Mouse (Mus musculus): ENCODE data around the gene Rab11b.

Gene Rab11b

DNA sequence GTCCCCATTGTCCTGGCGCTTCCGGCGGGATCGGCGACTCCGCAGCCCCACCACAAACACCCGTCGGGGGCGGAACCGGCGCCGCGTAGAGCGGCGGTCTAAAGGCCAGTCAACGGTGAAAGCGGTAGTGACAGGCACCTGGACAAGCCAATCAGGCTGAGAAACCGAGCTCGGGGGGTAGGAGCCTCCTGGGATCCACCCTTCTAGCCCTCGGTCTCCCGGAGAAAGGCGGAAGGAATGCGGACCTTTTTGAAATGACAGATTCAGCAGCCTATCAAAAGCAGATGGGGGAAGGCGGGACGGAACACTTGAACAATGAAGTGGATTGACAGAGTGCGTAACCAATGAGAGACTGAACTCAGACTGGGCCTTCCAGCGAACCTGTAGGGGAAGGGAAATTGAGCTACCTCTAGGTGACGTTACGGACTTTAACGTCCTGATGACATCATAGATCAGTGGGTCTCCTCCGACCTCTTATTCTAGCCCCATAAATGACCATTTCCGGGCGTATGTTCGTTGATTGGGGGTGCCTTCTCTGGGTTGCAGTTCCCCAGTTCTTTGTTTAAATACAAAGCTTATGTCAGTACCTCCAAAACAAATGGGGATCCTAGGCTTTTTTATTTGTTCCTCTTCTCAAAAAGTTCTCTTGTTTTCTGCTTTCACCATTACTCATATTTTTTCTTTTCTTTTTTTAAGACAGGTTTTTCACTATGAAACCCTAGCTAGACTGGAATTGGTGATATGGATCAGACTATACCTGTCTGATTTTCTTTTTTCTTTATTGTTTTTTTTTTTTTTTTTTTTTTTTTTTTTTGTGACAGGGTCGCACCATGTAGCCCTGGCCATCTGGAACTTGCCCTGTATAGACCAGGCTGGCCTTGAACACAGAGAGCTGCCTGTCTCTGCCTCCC, at the start of gene Rab11b:
Gene Rab11b, minus strand, starts transcription at position 276 of the 911 bp plus-strand sequence.
- DNase-seq (ENCODE audit: low spot score) = peak; percentile 100

GRCm38 (mm10) chr17:33808192-33808591, 47.9 kb upstream of the Rab11b start:
- DNase-seq (ENCODE audit: low spot score) = no peak

DNA sequence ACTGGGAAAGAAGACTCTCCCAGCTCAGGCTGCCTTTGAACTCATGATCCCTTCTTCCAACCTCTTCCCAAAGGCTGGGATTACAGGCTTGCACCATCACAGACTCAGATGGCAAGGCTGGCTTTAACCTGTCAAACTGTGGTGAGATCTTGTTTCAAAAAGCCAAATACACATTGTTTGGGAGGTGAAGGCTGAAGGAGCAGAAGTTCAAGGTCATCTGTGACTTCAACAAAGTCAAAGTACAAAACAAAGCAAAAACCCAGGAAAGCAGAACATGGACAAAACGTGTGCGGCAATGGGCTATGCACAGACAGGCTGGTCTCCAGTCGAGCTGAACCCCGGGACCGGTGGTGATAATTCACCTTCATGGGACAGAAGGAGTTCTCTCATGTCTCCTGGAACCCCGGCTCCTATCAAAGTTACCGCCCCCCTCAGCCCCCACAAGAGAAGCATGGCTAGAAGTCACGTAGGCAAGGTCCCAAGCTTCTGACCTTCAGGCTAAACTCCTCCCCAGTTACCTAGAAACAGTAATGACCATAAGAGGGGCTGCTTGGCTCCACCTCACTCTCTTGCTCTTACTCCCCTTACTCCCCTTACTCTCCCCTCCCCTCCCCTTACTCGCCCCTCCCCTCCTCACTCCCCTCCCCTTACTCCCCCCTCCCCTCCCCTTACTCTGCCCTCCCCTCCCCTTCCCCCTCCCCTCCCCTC, 47.0 kb upstream of the Rab11b start:
- no peak for DNase-seq (ENCODE audit: low spot score)

DNA sequence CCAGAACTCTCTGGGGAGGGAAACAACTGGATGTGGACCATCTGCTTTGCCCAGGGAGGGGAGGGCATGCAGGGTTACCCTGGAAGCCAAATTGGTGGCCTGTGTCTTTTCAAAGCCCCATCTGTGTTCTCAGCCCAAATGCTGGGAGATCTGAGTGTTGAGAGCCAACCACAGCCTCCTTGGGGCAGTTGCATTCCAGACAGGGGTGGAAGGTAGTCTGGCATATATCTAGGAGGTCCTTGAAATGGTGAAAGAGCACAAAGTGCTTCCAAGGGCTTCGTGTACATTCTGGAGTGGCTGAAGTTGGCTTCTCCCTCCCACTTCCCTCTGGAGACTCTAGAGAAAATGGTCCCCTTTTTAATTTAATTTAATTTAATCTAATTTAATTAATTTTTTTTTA, 44.4 kb upstream of the Rab11b start:
- DNase-seq (ENCODE audit: low spot score) = no peak

DNA sequence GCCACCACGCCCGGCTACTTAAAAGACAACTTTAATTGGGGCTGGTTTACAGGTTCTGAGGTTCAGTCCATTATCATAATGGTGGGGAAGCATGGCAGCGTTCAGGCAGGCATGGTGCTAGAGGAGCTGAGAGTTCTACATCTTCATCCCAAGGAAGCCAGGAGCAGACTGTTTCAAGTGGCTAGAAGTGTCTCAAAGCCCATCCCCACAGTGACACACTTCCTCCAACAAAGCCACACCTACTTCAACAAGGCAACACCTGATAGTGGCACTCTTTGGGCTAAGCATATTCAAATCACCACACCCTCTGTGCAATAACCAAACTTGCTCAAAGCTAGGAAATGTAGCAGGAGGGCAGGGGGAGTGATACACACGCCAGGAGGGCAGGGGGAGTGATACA, 43.9 kb upstream of the Rab11b start:
- no peak for DNase-seq (ENCODE audit: low spot score)

DNA sequence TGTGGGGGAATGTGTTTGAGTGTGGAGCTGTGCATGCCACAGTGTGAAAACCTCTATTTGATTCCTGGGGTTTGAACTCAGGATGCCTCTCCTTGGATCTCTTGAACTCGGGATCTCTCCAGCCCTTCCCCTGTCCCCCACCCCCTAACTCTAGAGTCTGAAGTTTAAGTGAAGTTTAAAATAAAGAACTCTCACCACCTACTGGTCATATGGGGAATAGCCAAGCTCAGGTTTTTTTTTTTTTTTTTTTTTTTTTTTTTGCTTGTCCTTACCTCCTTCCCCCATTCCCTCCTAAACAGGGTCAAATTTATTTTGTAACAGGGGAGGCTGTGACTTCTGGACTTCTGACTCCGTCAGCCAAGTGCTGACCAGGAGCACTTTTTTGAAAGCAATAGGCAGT, 41.9 kb upstream of the Rab11b start:
- no peak for DNase-seq (ENCODE audit: low spot score)

GRCm38 (mm10) chr17:33799277-33799676, 38.9 kb upstream of the Rab11b start:
- no peak for DNase-seq (ENCODE audit: low spot score)

DNA sequence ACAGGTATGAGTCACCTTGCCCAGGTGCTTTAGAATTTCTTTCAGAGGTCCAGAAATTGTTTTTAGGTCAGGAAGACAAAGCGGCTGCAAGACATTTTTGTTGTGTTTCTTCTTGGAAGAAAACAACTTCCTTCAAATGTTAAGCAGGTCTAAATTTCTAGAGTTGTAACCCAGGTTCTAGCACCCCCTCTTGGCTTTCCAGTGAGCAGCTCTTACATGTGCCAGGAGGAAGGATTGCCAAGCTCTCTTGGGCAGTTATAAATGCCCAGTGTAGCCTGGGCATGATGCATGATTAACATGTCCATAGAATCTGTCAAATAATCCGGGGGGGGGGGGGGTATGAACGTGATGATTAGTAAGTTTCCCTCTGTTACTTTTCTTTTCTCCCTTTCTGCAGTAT, 38.0 kb upstream of the Rab11b start:
- no peak for DNase-seq (ENCODE audit: low spot score)

- no peak for DNase-seq (ENCODE audit: low spot score)
Measured at GRCm38 (mm10) chr17:33788732-33789131, 28.4 kb upstream of the Rab11b start.

- no peak for DNase-seq (ENCODE audit: low spot score)
Measured at GRCm38 (mm10) chr17:33786375-33786774, 26.0 kb upstream of the Rab11b start.

DNA sequence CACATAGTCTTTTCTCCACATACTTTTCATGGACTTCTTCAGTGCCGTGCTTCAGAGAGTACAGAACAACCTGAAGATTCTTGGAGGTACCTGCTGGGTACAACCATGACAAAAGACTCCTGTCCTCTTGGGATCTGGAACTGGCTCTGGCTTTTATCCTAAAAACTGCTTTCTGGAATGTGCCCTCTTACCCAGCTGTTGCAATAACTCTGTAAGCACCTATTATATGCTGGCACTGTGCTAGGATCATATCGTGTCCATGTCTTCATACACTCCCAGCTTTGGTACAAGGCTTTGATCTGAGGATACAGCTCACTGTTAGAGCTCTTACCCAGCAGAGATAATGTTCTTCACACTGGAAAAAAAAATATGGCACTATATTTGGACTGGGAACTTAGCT, 24.6 kb upstream of the Rab11b start:
- no peak for DNase-seq (ENCODE audit: low spot score)

GRCm38 (mm10) chr17:33783408-33783807, 23.1 kb upstream of the Rab11b start:
- DNase-seq (ENCODE audit: low spot score) = no peak

GRCm38 (mm10) chr17:33782067-33782466, 21.7 kb upstream of the Rab11b start:
- DNase-seq (ENCODE audit: low spot score) = no peak

GRCm38 (mm10) chr17:33781124-33781977, 21.0 kb upstream of the Rab11b start, which contains the start of gene Angptl4:
TSS of gene Angptl4 (minus strand) at chr17:33781830.
- DNase-seq (ENCODE audit: low spot score) = peak; percentile 25

DNA sequence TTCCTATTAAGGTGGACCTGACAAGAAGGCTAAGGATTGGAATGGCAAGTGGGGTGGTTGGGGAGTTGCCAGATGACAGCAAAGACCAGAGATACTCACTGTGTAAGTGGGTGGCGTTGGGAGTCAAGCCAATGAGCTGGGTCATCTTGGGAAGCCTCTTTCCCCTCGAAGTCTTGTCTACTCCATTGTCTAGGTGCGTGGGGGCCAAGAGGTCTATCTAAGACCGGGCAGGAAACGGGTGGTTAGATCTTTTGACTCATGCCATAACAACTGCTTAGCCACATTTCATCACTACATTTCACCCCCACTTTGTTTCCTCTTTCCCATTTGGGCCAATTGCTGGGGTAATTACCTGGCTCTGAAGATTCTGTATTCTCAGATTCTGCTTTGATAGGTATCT, 20.1 kb upstream of the Rab11b start:
- no peak for DNase-seq (ENCODE audit: low spot score)

GRCm38 (mm10) chr17:33779967-33780295, 19.6 kb upstream of the Rab11b start:
- no peak for DNase-seq (ENCODE audit: low spot score)

DNA sequence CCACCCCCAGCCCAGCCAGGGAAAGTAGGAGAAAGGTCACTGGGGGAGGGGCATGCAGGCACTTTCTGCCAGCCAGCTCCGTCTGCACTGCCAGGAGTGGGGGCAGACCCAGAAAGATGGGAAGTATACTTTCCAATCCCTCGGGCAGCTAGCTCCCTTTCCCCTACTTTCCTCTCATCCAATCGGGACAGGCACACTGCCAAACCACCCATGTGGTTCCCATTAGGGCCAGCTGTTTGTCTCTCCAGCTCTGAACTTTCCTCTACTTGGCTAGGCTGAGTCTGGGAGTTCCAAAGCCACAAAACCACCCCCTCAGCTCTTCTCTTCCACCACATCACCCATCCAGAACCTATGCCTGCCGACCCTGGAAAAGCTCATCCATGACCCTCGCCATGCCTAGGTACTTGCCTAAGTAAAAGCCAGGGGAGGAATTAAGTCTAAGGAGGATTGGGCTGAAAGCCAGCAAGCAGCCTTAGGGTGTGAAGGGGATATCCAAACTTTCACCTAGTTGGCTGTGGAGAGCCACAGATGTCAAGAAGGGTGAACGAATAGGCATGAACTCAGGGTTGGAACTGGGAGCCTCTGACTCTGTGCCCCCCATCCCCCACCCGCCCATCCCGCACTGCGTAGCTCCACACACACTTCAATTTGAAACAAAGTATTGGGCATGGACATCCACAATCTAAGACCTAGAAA, 19.1 kb upstream of the Rab11b start:
- peak; percentile 65 for DNase-seq (ENCODE audit: low spot score)

DNA sequence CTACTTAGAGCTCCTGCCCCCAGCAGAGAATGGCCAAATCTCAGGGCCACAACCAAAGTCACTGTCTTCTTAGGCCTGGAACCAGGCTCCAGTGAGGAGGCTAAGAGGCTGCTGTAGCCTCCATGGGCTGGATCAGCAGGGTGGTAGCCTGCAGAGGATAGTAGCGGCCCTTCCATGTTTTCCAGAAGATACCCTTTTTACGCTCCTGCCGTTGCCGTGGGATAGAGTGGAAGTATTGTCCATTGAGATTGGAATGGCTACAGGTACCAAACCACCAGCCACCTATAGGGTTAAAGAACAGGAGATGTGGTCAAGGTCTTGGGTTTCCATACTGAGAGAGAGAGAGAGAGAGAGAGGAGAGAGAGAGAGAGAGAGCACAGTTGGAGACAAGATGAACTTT, 15.0 kb upstream of the Rab11b start:
- DNase-seq (ENCODE audit: low spot score) = no peak

DNA sequence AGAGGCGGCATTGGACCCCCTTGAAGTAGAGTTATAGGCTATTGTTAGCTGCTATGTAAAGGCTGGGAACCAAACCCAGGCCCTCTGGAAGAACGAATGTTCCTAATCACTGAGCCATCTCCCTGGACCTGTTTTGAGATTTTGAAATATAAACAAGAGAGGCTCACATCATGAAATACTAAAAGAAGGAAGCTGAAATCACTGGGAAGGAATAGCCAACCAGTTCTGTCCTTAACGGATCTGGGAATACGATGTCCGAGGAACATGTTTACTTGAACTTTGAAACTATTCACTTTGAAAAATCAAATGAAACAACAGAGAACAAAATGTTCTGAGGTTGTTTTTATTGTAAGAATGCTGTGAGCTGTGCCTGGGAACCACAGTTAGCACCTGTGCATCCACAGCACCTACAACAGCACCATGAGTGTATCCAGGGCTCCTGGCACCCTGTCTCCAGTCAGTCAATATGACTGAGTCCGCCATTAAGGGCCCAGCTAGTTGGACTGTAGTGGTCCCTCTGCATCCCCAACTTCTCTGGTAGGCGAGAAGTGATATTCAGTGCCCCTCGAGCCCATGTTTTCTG, 14.3 kb upstream of the Rab11b start:
- DNase-seq (ENCODE audit: low spot score) = no peak

GRCm38 (mm10) chr17:33773871-33774572, 13.7 kb upstream of the Rab11b start:
- DNase-seq (ENCODE audit: low spot score) = no peak

- no peak for DNase-seq (ENCODE audit: low spot score)
Measured at GRCm38 (mm10) chr17:33773426-33773825, 13.1 kb upstream of the Rab11b start.

All from left cerebral cortex, adult 11 months (tissue).